Mouse (Mus musculus) myocyte (in vitro differentiated cells): ENCODE measurements around the gene Ifna4.

Experiments
- E2F4 ChIP-seq: IDR thresholded peaks from one replicate; pipeline ENCODE4 v1.6.1; 2011; ENCODE audit warnings: mild to moderate bottlenecking, control low read depth, moderate library complexity; ENCODE audit not compliant: insufficient read depth
- POLR2A ChIP-seq: IDR thresholded peaks from one replicate; pipeline ENCODE4 v1.6.1; 2011; ENCODE audit warnings: low read depth, mild to moderate bottlenecking, control low read depth, moderate library complexity; ENCODE audit not compliant: insufficient read length
- USF1 ChIP-seq: IDR thresholded peaks from one replicate; pipeline ENCODE4 v1.6.1; 2011; ENCODE audit warnings: low read depth, mild to moderate bottlenecking, control low read depth, moderate library complexity

DNA sequence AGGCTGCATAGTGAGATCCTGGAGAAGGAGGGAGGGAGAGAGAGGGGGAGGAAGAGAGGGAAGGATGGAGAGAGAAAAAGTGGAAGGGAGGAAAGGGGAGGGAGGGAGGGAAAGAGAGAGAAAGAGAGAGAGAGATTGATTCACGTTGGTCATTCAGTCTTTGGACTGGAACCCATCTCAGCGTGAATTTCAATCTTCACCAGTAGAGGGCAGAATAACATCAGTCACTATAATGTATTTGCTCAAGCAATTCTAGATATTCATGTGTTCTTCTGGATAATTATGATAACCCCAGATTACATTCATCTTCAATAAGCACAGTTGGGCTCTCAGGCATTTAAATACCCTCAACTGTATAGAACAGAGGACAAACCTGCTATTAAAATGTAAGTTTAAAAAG is 31.0 kb downstream of the Ifna4 start:
- TF ChIP-seq POLR2A (no peak), USF1 (no peak), E2F4 (no peak)
